In genomic region chr8:105565401-105565881, GRCm38 (mm10) we compare ENCODE assay signal across 8 mouse cellular contexts. TPM values are rescaled to one million over a fixed set of nuclear protein-coding genes. Genes with fewer than 3 reads are reported as not detected.
DNase-seq lines count a peak whose midpoint lies in the region; ATAC-seq and TF ChIP-seq lines count a peak whose summit lies in the region.

No protein-coding gene starts in this region.

- H3K4me2 ChIP-seq in midbrain, postnatal 0 days (ENCODE audit: low read depth, low read length, poor library complexity, severe bottlenecking) = peak overlapping the region; percentile 90

- peaks cover 8% of the 10 kb centered on the region for H3K27me3 ChIP-seq in forebrain, embryonic 10.5 days (ENCODE audit: poor library complexity, severe bottlenecking)
- peaks cover 18% of the 10 kb centered on the region for H3K27me3 ChIP-seq in limb, embryonic 10.5 days (ENCODE audit: low read depth, poor library complexity, severe bottlenecking)
- H3K27me3 ChIP-seq in midbrain, postnatal 0 days (ENCODE audit: insufficient read depth, low read length) = no peaks in the 10 kb centered on the region

- 0 out of 2 replicates have a peak, but pooled peaks cover 2% of the 10 kb centered on the region for H3K36me3 ChIP-seq in forebrain, embryonic 10.5 days (replicated peaks)
- H3K36me3 ChIP-seq in limb, embryonic 10.5 days = 0 out of 2 replicates have a peak, but pooled peaks cover 4% of the 10 kb centered on the region
- 0 out of 2 replicates have a peak, but pooled peaks cover 2% of the 10 kb centered on the region for H3K36me3 ChIP-seq in midbrain, postnatal 0 days (ENCODE audit: insufficient read depth, low read length)

- H3K27ac ChIP-seq in left cerebral cortex, adult 2 months = peak overlapping the region; percentile 91
- peak overlapping the region; percentile 86 for H3K27ac ChIP-seq in forebrain, embryonic 10.5 days
- peak overlapping the region; percentile 85 for H3K27ac ChIP-seq in limb, embryonic 10.5 days
- H3K27ac ChIP-seq in midbrain, postnatal 0 days (ENCODE audit: low read depth, low read length) = peak overlapping the region; percentile 95

- H3K9ac ChIP-seq in midbrain, postnatal 0 days (replicated peaks; ENCODE audit: low read length, poor library complexity, severe bottlenecking) = peak overlapping the region; percentile 94

- DNase-seq in left cerebral cortex, adult 2 months (ENCODE audit: extremely low spot score in 1 of 2, low spot score in 2 of 2) = no peak
- DNase-seq in left cerebral cortex, postnatal 10 days (ENCODE audit: extremely low spot score in 1 of 2, low spot score in 2 of 2) = no peak
- peak; percentile 58 for DNase-seq in MN1 (ENCODE audit: low spot score)
- no peak for DNase-seq in forebrain, embryonic 10.5 days (ENCODE audit: extremely low spot score, low spot score)
- DNase-seq in limb, embryonic 10.5 days (ENCODE audit: low spot score) = no peak
- peak; percentile 28 for DNase-seq in midbrain, postnatal 0 days (ENCODE audit: low spot score)
- DNase-seq in adrenal gland, adult 8-10 months = no peak
- no peak for DNase-seq in kidney, adult 18-20 months

- peaks cover 28% of the 10 kb centered on the region for H3K4me1 ChIP-seq in forebrain, embryonic 10.5 days
- peaks cover 25% of the 10 kb centered on the region for H3K4me1 ChIP-seq in limb, embryonic 10.5 days
- peaks cover 7% of the 10 kb centered on the region; the same call in 1 of the 2 replicates for H3K4me1 ChIP-seq in midbrain, postnatal 0 days (ENCODE audit: insufficient read depth, low read length)

- H3K4me3 ChIP-seq in left cerebral cortex, adult 2 months = peak overlapping the region; percentile 99
- H3K4me3 ChIP-seq in forebrain, embryonic 10.5 days = peak overlapping the region; percentile 80
- peak overlapping the region; percentile 94 for H3K4me3 ChIP-seq in limb, embryonic 10.5 days
- H3K4me3 ChIP-seq in midbrain, postnatal 0 days (ENCODE audit: low read depth, low read length) = peak overlapping the region; percentile 92

- intact Hi-C loops in left cerebral cortex, adult 2 months (cut with DNase I) = loop anchor here (5.0 kb wide), 1 partner anchor 122 kb away; the partner anchor contains the start of gene Carmil2
- intact Hi-C loops in left cerebral cortex, postnatal 10 days (cut with DNase I) = loop anchor here (5.0 kb wide), 1 partner anchor 42 kb away; the partner anchor contains the start of gene Ripor1

- peak; percentile 75 for ATAC-seq in midbrain, postnatal 0 days (ENCODE audit: low FRiP score)

- TF ChIP-seq CTCF in left cerebral cortex, adult 2 months (IDR thresholded peaks at IDR 0.05) = no peak
- peak; percentile 33; the same call in 1 of the 2 replicates for TF ChIP-seq CTCF in midbrain, postnatal 0 days (IDR thresholded peaks at IDR 0.05)

- WGBS in forebrain, embryonic 10.5 days = under 1% methylated on average over 31 of the region's 31 CpGs
- WGBS in limb, embryonic 10.5 days = under 1% methylated on average over 31 of the region's 31 CpGs
- WGBS in midbrain, postnatal 0 days = under 1% methylated on average over 31 of the region's 31 CpGs

- no peaks in the 10 kb centered on the region for H3K9me3 ChIP-seq in forebrain, embryonic 10.5 days
- H3K9me3 ChIP-seq in limb, embryonic 10.5 days (replicated peaks) = no peaks in the 10 kb centered on the region
- H3K9me3 ChIP-seq in midbrain, postnatal 0 days (ENCODE audit: low read length) = no peaks in the 10 kb centered on the region

RNA-seq across cellular contexts. Expression of gene Atp6v0d1, which starts 0.4 kb away (rescaled TPM):
- total RNA-seq in left cerebral cortex, adult 2 months (2021) = 100 to 1,000 TPM; 288 to 319 TPM
- total RNA-seq in left cerebral cortex, postnatal 10 days (2021) = 100 to 1,000 TPM; 346 to 352 TPM
- polyA plus RNA-seq in forebrain, embryonic 10.5 days (2016; fragmentation: Nextera tagmentation; extraction: Ambion mirVana) = 65.3 and 73.4 TPM in 2 replicates
- 58.3 and 68.6 TPM in 2 replicates for polyA plus RNA-seq in limb, embryonic 10.5 days (2016; fragmentation: Nextera tagmentation; extraction: Ambion mirVana)
- 214 and 238 TPM in 2 replicates for total RNA-seq in midbrain, postnatal 0 days (2014; rRNA removed)
- polyA plus RNA-seq in midbrain, postnatal 0 days (2015; fragmentation: Nextera tagmentation; extraction: Ambion mirVana) = 272 and 300 TPM in 2 replicates
- total RNA-seq in adrenal gland, adult 8-10 months (2022) = 100 to 1,000 TPM; 113 to 135 (median 122) TPM

RNA-seq across cellular contexts. Expression of gene Ripor1, which starts 39.6 kb away (rescaled TPM):
- 10 to 100 TPM; 81.0 to 91.4 TPM for total RNA-seq in left cerebral cortex, adult 2 months (2021)
- 10 to 100 TPM; 74.5 to 76.2 TPM for total RNA-seq in left cerebral cortex, postnatal 10 days (2021)
- 13.9 and 14.4 TPM in 2 replicates for polyA plus RNA-seq in forebrain, embryonic 10.5 days (2016; fragmentation: Nextera tagmentation; extraction: Ambion mirVana)
- polyA plus RNA-seq in limb, embryonic 10.5 days (2016; fragmentation: Nextera tagmentation; extraction: Ambion mirVana) = 17.5 and 18.0 TPM in 2 replicates
- 12.6 and 16.1 TPM in 2 replicates for total RNA-seq in midbrain, postnatal 0 days (2014; rRNA removed)
- polyA plus RNA-seq in midbrain, postnatal 0 days (2015; fragmentation: Nextera tagmentation; extraction: Ambion mirVana) = 32.6 and 32.7 TPM in 2 replicates
- 10 to 100 TPM; 28.1 to 47.9 (median 37.8) TPM for total RNA-seq in adrenal gland, adult 8-10 months (2022)

RNA-seq across cellular contexts. Expression of gene Hsd11b2, which starts 46.9 kb away (rescaled TPM):
- total RNA-seq in left cerebral cortex, adult 2 months (2021) = not detected
- total RNA-seq in left cerebral cortex, postnatal 10 days (2021) = not detected
- polyA plus RNA-seq in forebrain, embryonic 10.5 days (2016; fragmentation: Nextera tagmentation; extraction: Ambion mirVana) = 12.3 and 15.6 TPM in 2 replicates
- polyA plus RNA-seq in limb, embryonic 10.5 days (2016; fragmentation: Nextera tagmentation; extraction: Ambion mirVana) = 78.2 and 83.2 TPM in 2 replicates
- total RNA-seq in midbrain, postnatal 0 days (2014; rRNA removed) = 0.57 and 0.88 TPM in 2 replicates
- 1.3 and 1.9 TPM in 2 replicates for polyA plus RNA-seq in midbrain, postnatal 0 days (2015; fragmentation: Nextera tagmentation; extraction: Ambion mirVana)
- under 1 TPM; 0.56 to 0.98 (median 0.82) TPM for total RNA-seq in adrenal gland, adult 8-10 months (2022)

Comparison
In these comparisons a context has a peak if more than half of its experiments do, and no peak if none do; other contexts are left out.
1. DNase-seq: peak in MN1 (single experiment) and midbrain, postnatal 0 days (single experiment); none in left cerebral cortex, adult 2 months (0 of 2), left cerebral cortex, postnatal 10 days (0 of 2), forebrain, embryonic 10.5 days (single experiment), limb, embryonic 10.5 days (single experiment), adrenal gland, adult 8-10 months (single experiment) and kidney, adult 18-20 months (single experiment).
2. Peak in every context shown above with its lines, with median percentiles within 50 percentile points of each other: H3K27ac ChIP-seq and H3K4me3 ChIP-seq.